Mouse (Mus musculus) embryo, embryonic 11.5 days (tissue): ENCODE measurements around the gene Tbx5.
A peak's percentile ranks its signal among the peaks of the same experiment; 100 is the strongest.

Experiments
- DNase-seq: peaks from one replicate; pipeline ENCODE4 v3.0.0-alpha.2; 2012; ENCODE audit warnings: low read depth, low spot score

The Tbx5 gene

GRCm38 (mm10) chr5:119841634-119842420 lies 9.4 kb downstream of the Tbx5 start:
- DNase-seq: no peak

- no peak for DNase-seq
These were observed 10.4 kb downstream of the Tbx5 start for GRCm38 (mm10) chr5:119842701-119843393.

- DNase-seq: no peak
These were observed 10.9 kb downstream of the Tbx5 start for GRCm38 (mm10) chr5:119843394-119843777.

GRCm38 (mm10) chr5:119844366-119844765 lies 11.9 kb downstream of the Tbx5 start:
- no peak for DNase-seq

GRCm38 (mm10) chr5:119844994-119845393 lies 12.5 kb downstream of the Tbx5 start:
- peak; percentile 54 for DNase-seq

GRCm38 (mm10) chr5:119857052-119857451 lies 24.6 kb downstream of the Tbx5 start:
- DNase-seq: no peak

- DNase-seq: no peak
These were observed 28.8 kb downstream of the Tbx5 start for GRCm38 (mm10) chr5:119861301-119861700.

GRCm38 (mm10) chr5:119862431-119862830 lies 30.0 kb downstream of the Tbx5 start:
- DNase-seq: no peak

- no peak for DNase-seq
These were observed 34.1 kb downstream of the Tbx5 start for GRCm38 (mm10) chr5:119866277-119867235.

- no peak for DNase-seq
These were observed 35.5 kb downstream of the Tbx5 start for GRCm38 (mm10) chr5:119867986-119868385.

GRCm38 (mm10) chr5:119875421-119875820 lies 43.0 kb downstream of the Tbx5 start:
- DNase-seq: no peak

- DNase-seq: no peak
These were observed 44.7 kb downstream of the Tbx5 start for GRCm38 (mm10) chr5:119877185-119877584.

- no peak for DNase-seq
These were observed 53.1 kb downstream of the Tbx5 start for GRCm38 (mm10) chr5:119885595-119885994.

- DNase-seq: no peak
These were observed 54.9 kb downstream of the Tbx5 start for GRCm38 (mm10) chr5:119887381-119887780.

- DNase-seq: no peak
These were observed 59.5 kb downstream of the Tbx5 start for GRCm38 (mm10) chr5:119891960-119892359.

- DNase-seq: no peak
These were observed 60.6 kb downstream of the Tbx5 start for GRCm38 (mm10) chr5:119893060-119893459.

GRCm38 (mm10) chr5:119896605-119897004 lies 64.1 kb downstream of the Tbx5 start:
- DNase-seq: no peak

GRCm38 (mm10) chr5:119916551-119917171 lies 84.2 kb downstream of the Tbx5 start:
- no peak for DNase-seq

- peak; percentile 11 for DNase-seq
These were observed 85.9 kb downstream of the Tbx5 start for GRCm38 (mm10) chr5:119918381-119918780.

- no peak for DNase-seq
These were observed 88.5 kb downstream of the Tbx5 start for GRCm38 (mm10) chr5:119920941-119921340.

GRCm38 (mm10) chr5:119922229-119922628 lies 89.8 kb downstream of the Tbx5 start:
- no peak for DNase-seq
